Mouse (Mus musculus) frontal cortex, postnatal 10 days (tissue): ENCODE measurements around the gene Ngfr.
A peak's percentile ranks its signal among the peaks of the same experiment; 100 is the strongest.

ENCODE experiments used
- DNase-seq, 2 experiments: peaks; one replicate each; pipeline ENCODE4 v3.0.0; 2022; ENCODE audit warnings: low spot score in 2 of 2, mixed read lengths in 1 of 2

The Ngfr gene

GRCm38 (mm10) chr11:95520456-95521072 is 67.0 kb downstream of the Ngfr start:
- peak; percentile 70 to 83 for DNase-seq

GRCm38 (mm10) chr11:95519996-95520395 is 67.5 kb downstream of the Ngfr start:
- no peak for DNase-seq

- no peak for DNase-seq
Observed at GRCm38 (mm10) chr11:95519299-95519698, 68.2 kb downstream of the Ngfr start.
